Mouse (Mus musculus) lung, embryonic 15.5 days (tissue): ENCODE measurements at regions not wholly inside any gene's neighbourhood (a gene's known extent, or its start where the extent isn't known, plus 50 kb on each side); places are given as distances from the start of the nearest gene placed in this dataset.

Source experiments
- ATAC-seq: fragments of 200-750 bp; cut with Nextera tagmentation; 2 replicates; pipeline ENCODE4 v1.8.0; 2017; ENCODE audit warnings: moderate number of reproducible peaks, borderline replicate concordance; ENCODE audit not compliant: low FRiP score, low TSS enrichment; ENCODE audit errors: extremely low read depth
- H3K27ac ChIP-seq: fragments of 300-500 bp; sonication (generic); 2 replicates; pipeline ENCODE4 v1.5.1; 2015; ENCODE audit warnings: moderate library complexity, mild to moderate bottlenecking, inconsistent platforms
- H3K27me3 ChIP-seq: fragments of 300-500 bp; sonication (generic); 2 replicates; pipeline ENCODE4 v1.6.1; 2015; ENCODE audit warnings: inconsistent platforms
- H3K36me3 ChIP-seq: fragments of 300-500 bp; sonication (generic); 2 replicates; pipeline ENCODE4 v1.6.1; 2015; ENCODE audit warnings: inconsistent platforms
- H3K4me1 ChIP-seq: fragments of 300-500 bp; sonication (generic); 2 replicates; pipeline ENCODE4 v1.6.1; 2015; ENCODE audit warnings: inconsistent platforms
- H3K4me2 ChIP-seq: fragments of 300-500 bp; sonication (generic); 2 replicates; pipeline ENCODE4 v1.6.1; 2015; ENCODE audit warnings: inconsistent platforms, mild to moderate bottlenecking, moderate library complexity
- H3K4me3 ChIP-seq: fragments of 300-500 bp; sonication (generic); 2 replicates; pipeline ENCODE4 v1.5.1; 2015; ENCODE audit warnings: mild to moderate bottlenecking, inconsistent platforms
- H3K9ac ChIP-seq: fragments of 300-500 bp; sonication (generic); 2 replicates; pipeline ENCODE4 v1.6.1; 2015; ENCODE audit warnings: inconsistent platforms
- H3K9me3 ChIP-seq: fragments of 300-500 bp; sonication (generic); 2 replicates; pipeline ENCODE4 v1.6.1; 2016; ENCODE audit warnings: inconsistent platforms
- WGBS: fragments of 180-500 bp; shearing (Covaris S2); methylation state at CpG from one replicate; pipeline ENCODE4 v1.1.7; 2015; 5-methylcytosine and 5-hydroxymethylcytosine counted together

GRCm38 (mm10) chr15:62432742-62433245 is 1412.2 kb downstream of the Gsdmc2 start:
- Histone ChIP-seq H3K27ac (no peak overlapping the region), H3K4me3 (no peak overlapping the region), H3K36me3 (no peaks in the 10 kb centered on the region), H3K9ac (no peak overlapping the region), H3K4me2 (no peak overlapping the region), H3K27me3 (no peaks in the 10 kb centered on the region), H3K9me3 (no peaks in the 10 kb centered on the region), H3K4me1 (no peaks in the 10 kb centered on the region)
- ATAC-seq: no peak
- WGBS: 93% methylated on average over 1 of the region's 1 CpGs

- no peaks in the 10 kb centered on the region for H3K9me3 ChIP-seq
- no peaks in the 10 kb centered on the region for H3K36me3 ChIP-seq
- no peaks in the 10 kb centered on the region for H3K27me3 ChIP-seq
- no peak for ATAC-seq
- no peaks in the 10 kb centered on the region for H3K4me1 ChIP-seq
- no peak overlapping the region for H3K4me2 ChIP-seq
- no peak overlapping the region for H3K9ac ChIP-seq
- 91% methylated on average over 1 of the region's 1 CpGs for WGBS
- no peak overlapping the region for H3K4me3 ChIP-seq
- H3K27ac ChIP-seq: no peak overlapping the region
Measured at GRCm38 (mm10) chr15:62431150-62431678, 1413.8 kb downstream of the Gsdmc2 start.

DNA sequence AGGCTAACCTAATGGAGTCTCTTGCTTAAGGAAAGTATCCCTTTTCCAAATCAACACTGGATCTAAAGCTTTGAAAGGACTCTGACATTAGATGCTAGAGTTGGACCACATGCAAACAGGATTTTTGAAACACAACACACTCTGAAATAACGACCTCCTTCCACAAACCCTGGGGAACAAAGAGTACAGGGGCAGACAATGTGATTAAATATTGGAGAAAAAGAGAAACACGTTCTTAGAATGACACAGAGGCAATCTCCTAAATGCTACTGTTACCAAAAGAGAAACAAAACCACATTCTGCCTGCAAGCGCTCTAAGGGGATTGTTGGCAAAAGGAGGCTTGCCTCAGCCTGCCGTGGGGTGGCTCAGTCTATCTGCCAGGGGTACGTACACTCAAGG is 1422.0 kb downstream of the Gsdmc2 start:
- Histone ChIP-seq H3K4me2 (no peak overlapping the region), H3K9me3 (no peaks in the 10 kb centered on the region), H3K36me3 (no peaks in the 10 kb centered on the region), H3K4me1 (no peaks in the 10 kb centered on the region), H3K9ac (no peak overlapping the region), H3K4me3 (no peak overlapping the region), H3K27ac (no peak overlapping the region), H3K27me3 (no peaks in the 10 kb centered on the region)
- ATAC-seq: no peak
- 78% methylated on average over 5 of the region's 5 CpGs for WGBS

- no peak overlapping the region for H3K9ac ChIP-seq
- no peak for ATAC-seq
- no peak overlapping the region for H3K4me2 ChIP-seq
- no peaks in the 10 kb centered on the region for H3K9me3 ChIP-seq
- H3K4me3 ChIP-seq: no peak overlapping the region
- no peaks in the 10 kb centered on the region for H3K4me1 ChIP-seq
- no peaks in the 10 kb centered on the region for H3K36me3 ChIP-seq
- H3K27me3 ChIP-seq: no peaks in the 10 kb centered on the region
- WGBS: 86% methylated on average over 7 of the region's 7 CpGs
- no peak overlapping the region for H3K27ac ChIP-seq
Measured at GRCm38 (mm10) chr15:62421073-62421851, 1423.7 kb downstream of the Gsdmc2 start.

GRCm38 (mm10) chr15:62416691-62417090 is 1428.3 kb downstream of the Gsdmc2 start:
- Histone ChIP-seq H3K4me2 (no peak overlapping the region), H3K27me3 (no peaks in the 10 kb centered on the region), H3K9me3 (no peaks in the 10 kb centered on the region), H3K27ac (no peak overlapping the region), H3K4me3 (no peak overlapping the region), H3K9ac (no peak overlapping the region), H3K36me3 (no peaks in the 10 kb centered on the region), H3K4me1 (no peaks in the 10 kb centered on the region)
- ATAC-seq: no peak

DNA sequence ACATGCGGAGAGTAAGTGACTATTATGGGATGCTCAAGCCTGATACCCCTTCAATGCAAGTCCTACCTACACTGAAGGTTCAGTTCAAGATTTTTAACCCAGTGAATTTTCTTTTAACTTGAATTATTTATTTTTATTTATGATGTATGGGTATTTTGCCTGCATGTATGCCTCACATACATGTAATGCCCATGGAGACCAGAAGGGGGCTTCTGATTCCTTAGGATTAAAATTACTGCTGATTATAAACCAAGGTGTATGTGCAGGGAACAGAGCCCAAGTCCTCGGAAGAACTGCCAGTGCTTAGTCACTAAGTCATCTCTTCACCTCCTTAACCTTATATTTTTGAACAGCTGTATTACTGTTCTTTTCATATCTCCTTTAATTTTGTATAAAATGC is 1431.3 kb downstream of the Gsdmc2 start:
- WGBS: 96% methylated on average over 2 of the region's 2 CpGs
- Histone ChIP-seq H3K4me1 (no peaks in the 10 kb centered on the region), H3K27ac (no peak overlapping the region), H3K4me3 (no peak overlapping the region), H3K9ac (no peak overlapping the region), H3K4me2 (no peak overlapping the region), H3K36me3 (no peaks in the 10 kb centered on the region), H3K27me3 (no peaks in the 10 kb centered on the region), H3K9me3 (no peaks in the 10 kb centered on the region)
- no peak for ATAC-seq

- peaks cover 2% of the 10 kb centered on the region; the same call in 1 of the 2 replicates for H3K4me1 ChIP-seq
- WGBS: 66% methylated on average over 5 of the region's 5 CpGs
- no peaks in the 10 kb centered on the region for H3K27me3 ChIP-seq
- no peak for ATAC-seq
- H3K36me3 ChIP-seq: no peaks in the 10 kb centered on the region
- H3K4me2 ChIP-seq: no peak overlapping the region
- H3K27ac ChIP-seq: no peak overlapping the region
- H3K9ac ChIP-seq: no peak overlapping the region
- H3K4me3 ChIP-seq: no peak overlapping the region
- no peaks in the 10 kb centered on the region for H3K9me3 ChIP-seq
Measured at GRCm38 (mm10) chr15:62402142-62402541, 1442.8 kb downstream of the Gsdmc2 start.

DNA sequence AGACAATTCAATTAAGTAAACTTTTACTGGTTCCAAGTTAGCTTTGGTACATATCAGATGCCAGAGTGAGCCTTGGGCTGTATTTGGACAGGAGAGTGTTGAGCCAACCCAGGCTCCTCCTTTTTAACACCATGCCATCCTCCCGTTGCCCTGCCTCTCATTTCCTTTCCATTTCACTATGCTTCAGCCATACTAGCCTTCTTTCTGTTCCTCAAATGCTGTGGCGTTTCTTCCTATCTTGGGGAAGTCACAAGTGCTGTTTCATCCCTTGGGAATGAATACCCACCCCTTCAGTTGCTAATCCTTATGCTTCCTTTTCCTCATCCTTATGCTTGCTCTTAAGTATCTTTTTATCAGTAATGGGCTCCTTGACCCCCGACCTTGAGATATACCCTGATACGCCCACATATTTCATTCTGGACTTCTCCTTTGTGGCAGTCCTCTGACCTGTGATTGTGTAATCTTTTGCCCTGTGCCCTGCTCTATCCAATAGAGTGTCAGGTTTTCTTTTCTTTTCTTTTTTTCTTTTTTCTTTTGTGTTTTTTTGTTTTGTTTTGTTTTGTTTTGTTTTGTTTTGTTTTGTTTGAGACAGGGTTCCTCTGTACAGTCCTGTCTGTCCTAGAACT is 1443.9 kb downstream of the Gsdmc2 start:
- Histone ChIP-seq H3K9me3 (no peaks in the 10 kb centered on the region), H3K4me1 (peaks cover 6% of the 10 kb centered on the region; the same call in 1 of the 2 replicates), H3K4me2 (no peak overlapping the region), H3K36me3 (no peaks in the 10 kb centered on the region), H3K27me3 (no peaks in the 10 kb centered on the region), H3K4me3 (no peak overlapping the region), H3K27ac (no peak overlapping the region), H3K9ac (no peak overlapping the region)
- WGBS: 54% methylated on average over 4 of the region's 4 CpGs
- ATAC-seq: no peak

- no peak for ATAC-seq
- Histone ChIP-seq H3K9me3 (no peaks in the 10 kb centered on the region), H3K36me3 (no peaks in the 10 kb centered on the region), H3K4me1 (peaks cover 6% of the 10 kb centered on the region; the same call in 1 of the 2 replicates), H3K9ac (no peak overlapping the region), H3K27me3 (no peaks in the 10 kb centered on the region), H3K4me2 (no peak overlapping the region), H3K27ac (no peak overlapping the region), H3K4me3 (no peak overlapping the region)
- WGBS: 71% methylated on average over 1 of the region's 1 CpGs
Measured at GRCm38 (mm10) chr15:62399381-62399780, 1445.6 kb downstream of the Gsdmc2 start.

- Histone ChIP-seq H3K9me3 (no peaks in the 10 kb centered on the region), H3K27ac (no peak overlapping the region), H3K4me3 (no peak overlapping the region), H3K9ac (no peak overlapping the region), H3K4me1 (peaks cover 6% of the 10 kb centered on the region; the same call in 1 of the 2 replicates), H3K36me3 (no peaks in the 10 kb centered on the region), H3K27me3 (no peaks in the 10 kb centered on the region), H3K4me2 (no peak overlapping the region)
- WGBS: 16% methylated on average over 7 of the region's 7 CpGs
- no peak for ATAC-seq
Measured at GRCm38 (mm10) chr15:62397009-62397408, 1448.0 kb downstream of the Gsdmc2 start.

GRCm38 (mm10) chr15:62395377-62395776 is 1449.6 kb downstream of the Gsdmc2 start:
- no peak for ATAC-seq
- WGBS: 89% methylated on average over 2 of the region's 2 CpGs

GRCm38 (mm10) chr15:62393416-62393815 is 1451.6 kb downstream of the Gsdmc2 start:
- H3K27ac ChIP-seq: no peak overlapping the region

More at GRCm38 (mm10) chr15:62395377-62395776, 1449.6 kb downstream of the Gsdmc2 start:
- H3K27me3 ChIP-seq: no peaks in the 10 kb centered on the region
- peaks cover 6% of the 10 kb centered on the region; the same call in 1 of the 2 replicates for H3K4me1 ChIP-seq
- no peak overlapping the region for H3K4me3 ChIP-seq
- H3K4me2 ChIP-seq: no peak overlapping the region
- H3K36me3 ChIP-seq: no peaks in the 10 kb centered on the region
- no peaks in the 10 kb centered on the region for H3K9me3 ChIP-seq
- no peak overlapping the region for H3K27ac ChIP-seq
- H3K9ac ChIP-seq: no peak overlapping the region

More at GRCm38 (mm10) chr15:62393416-62393815, 1451.6 kb downstream of the Gsdmc2 start:
- Histone ChIP-seq H3K9ac (no peak overlapping the region), H3K4me3 (no peak overlapping the region), H3K9me3 (no peaks in the 10 kb centered on the region), H3K4me2 (no peak overlapping the region), H3K4me1 (peaks cover 6% of the 10 kb centered on the region; the same call in 1 of the 2 replicates), H3K36me3 (no peaks in the 10 kb centered on the region), H3K27me3 (no peaks in the 10 kb centered on the region)
- WGBS: 95% methylated on average over 3 of the region's 3 CpGs
- ATAC-seq: no peak
